Mouse (Mus musculus): ENCODE results near the gene Ifi47. TPM values are rescaled to one million over a fixed set of nuclear protein-coding genes. Genes with fewer than 3 reads are reported as not detected.

Ifi47 gene
- 87.3 TPM for total RNA-seq (2023)

GRCm38 (mm10) chr11:49076001-49076757 lies at the start of gene Ifi47:
Ifi47 (plus strand) TSS chr11:49076587.

GRCm38 (mm10) chr11:49051093-49051891 lies 25.1 kb upstream of the Ifi47 start, which contains the start of gene 9930111J21Rik2:
9930111J21Rik2 (minus strand) TSS chr11:49051242.

GRCm38 (mm10) chr11:49063713-49064469 lies 12.5 kb upstream of the Ifi47 start, which contains the start of gene Tgtp2:
Tgtp2 (minus strand) TSS chr11:49064206.

GRCm38 (mm10) chr11:49114774-49115173 lies 38.4 kb downstream of the Ifi47 start, which contains the start of gene Olfr1396:
Olfr1396 (minus strand) TSS chr11:49114874.

GRCm38 (mm10) chr11:49141974-49142373 lies 65.6 kb downstream of the Ifi47 start, which contains the start of gene Olfr1395:
Olfr1395 (plus strand) TSS chr11:49142274.

Other genes starting within 250 kb of the Ifi47 start
- 0.56 TPM for gene Gm12184, start 249.9 kb upstream of the Ifi47 start, total RNA-seq (2023)
- gene Irgm1, start 204.9 kb upstream of the Ifi47 start, total RNA-seq (2023), result 45.9 TPM
- 4.7 TPM for gene Gm5431, start 174.4 kb upstream of the Ifi47 start, total RNA-seq (2023)
- gene Psme2b, start 130.4 kb upstream of the Ifi47 start, total RNA-seq (2023), result 56.5 TPM
- 1.8 TPM for gene Olfr56, start 97.7 kb upstream of the Ifi47 start, total RNA-seq (2023)
- gene 9930111J21Rik1, start 97.2 kb upstream of the Ifi47 start, total RNA-seq (2023), result 101 TPM
- gene Gm12185, start 84.4 kb upstream of the Ifi47 start, total RNA-seq (2023), result 12.5 TPM
- gene Tgtp1, start 82.4 kb upstream of the Ifi47 start, total RNA-seq (2023), result 51.4 TPM
- gene 9930111J21Rik2, start 25.3 kb upstream of the Ifi47 start, total RNA-seq (2023), result 128 TPM
- gene Tgtp2, start 12.4 kb upstream of the Ifi47 start, total RNA-seq (2023), result 70.1 TPM
- gene Olfr1396, start 38.3 kb downstream of the Ifi47 start, total RNA-seq (2023), result not detected
- not detected for gene Olfr1395, start 65.7 kb downstream of the Ifi47 start, total RNA-seq (2023)
- not detected for gene Olfr1394, start 77.8 kb downstream of the Ifi47 start, total RNA-seq (2023)
- gene Btnl9, start 110.6 kb downstream of the Ifi47 start, total RNA-seq (2023), result not detected
- gene Zfp62, start 126.7 kb downstream of the Ifi47 start, total RNA-seq (2023), result 106 TPM
- gene Mgat1, start 167.6 kb downstream of the Ifi47 start, total RNA-seq (2023), result 46.4 TPM
- gene Olfr1393, start 201.7 kb downstream of the Ifi47 start, total RNA-seq (2023), result 0.44 TPM
- gene Olfr1392, start 208.7 kb downstream of the Ifi47 start, total RNA-seq (2023), result not detected
- not detected for gene Olfr10, start 228.2 kb downstream of the Ifi47 start, total RNA-seq (2023)
- not detected for gene Olfr1391, start 246.2 kb downstream of the Ifi47 start, total RNA-seq (2023)

Data from CD4-positive naive resting alpha-beta T cell, adult 76 days (primary cell).